Mouse (Mus musculus): ENCODE measurements around the gene Ptprj. TPM values are rescaled to one million over a fixed set of nuclear protein-coding genes. Genes with fewer than 3 reads are reported as not detected.
A peak's percentile ranks its signal among the peaks of the same experiment; 100 is the strongest.

Gene Ptprj
- total and polyA plus RNA-seq, 3 experiments: 6.9 to 8.9 (median 7.3) TPM

DNA sequence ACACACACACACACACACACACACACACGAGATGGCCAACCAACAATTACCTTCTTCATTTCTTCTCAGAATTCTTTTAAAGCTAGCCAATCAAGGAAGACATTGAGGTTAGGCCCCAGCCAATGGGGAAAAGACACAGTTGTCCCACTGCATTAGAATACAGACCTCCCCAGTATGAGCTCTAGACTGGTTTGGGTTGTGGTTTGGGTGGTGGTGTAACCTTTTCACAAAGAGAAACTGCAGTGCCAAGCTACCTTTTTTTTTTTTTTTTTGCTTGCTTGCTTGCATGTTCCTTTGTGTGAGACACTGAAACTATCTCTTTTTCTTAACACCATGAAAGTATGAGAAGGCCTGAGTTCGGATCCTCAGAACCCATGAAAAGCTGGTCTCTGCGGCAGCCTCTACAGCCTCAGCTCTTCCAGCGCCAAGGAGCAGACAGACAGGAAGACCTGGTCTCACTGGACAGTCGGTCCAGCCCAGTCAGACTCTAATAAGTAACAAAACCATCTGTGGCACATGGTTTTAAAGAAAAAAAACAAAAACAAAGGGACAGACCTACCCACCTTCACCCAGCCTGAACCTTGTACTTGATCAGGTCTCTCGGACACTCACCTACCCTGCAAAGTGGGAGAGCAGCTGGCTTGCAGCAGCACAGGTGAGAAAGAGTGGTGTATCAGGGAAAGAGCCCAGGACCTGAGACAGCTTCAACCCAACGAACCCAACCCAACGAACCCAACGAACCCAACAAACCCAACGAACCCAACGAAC is 92.8 kb downstream of the Ptprj start (continued):
- TF ChIP-seq JUN (IDR thresholded peaks at IDR 0.05; ENCODE audit: insufficient read depth, low read depth, low read length) (0 out of 2 replicates have a peak, but pooled peaks have one; percentile 3), CHD2 (IDR thresholded peaks at IDR 0.05; ENCODE audit: low read length) (peak; percentile 31; the same call in 1 of the 2 replicates), MAX (IDR thresholded peaks at IDR 0.05; ENCODE audit: low read length) (no peak; the same call in 1 of the 2 replicates)

DNA sequence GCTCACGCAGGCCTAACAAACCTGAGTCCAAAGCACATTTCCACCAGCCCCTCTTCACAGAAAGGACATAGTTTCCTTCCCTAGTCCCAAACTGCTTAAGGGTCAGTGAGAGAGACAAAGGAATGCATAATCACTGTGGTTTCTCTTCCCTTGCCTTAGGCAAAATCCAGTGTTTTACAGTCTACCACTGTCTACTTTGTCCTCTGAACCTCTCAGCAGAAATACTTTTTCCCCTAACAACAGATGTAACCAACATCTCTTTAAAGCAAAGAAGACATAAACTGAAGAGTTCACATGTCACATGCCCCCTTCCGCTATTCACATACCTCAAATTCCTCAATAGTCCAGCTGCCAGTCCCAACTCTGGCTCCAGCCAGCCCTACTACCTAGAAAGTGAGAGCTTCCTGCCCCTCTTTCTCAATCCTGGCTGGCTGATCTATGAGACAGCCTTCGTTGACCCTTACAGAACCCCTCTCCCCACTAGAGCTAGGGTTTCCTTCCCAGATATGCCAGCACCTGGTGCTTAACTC is 94.2 kb downstream of the Ptprj start:
- peaks cover 7 to 71% of the 10 kb centered on the region in 2 experiments for H3K4me1 ChIP-seq (ENCODE audit: control insufficient read depth in 1 of 2, insufficient read depth in 2 of 2)
- no peak overlapping the region for H3K4me2 ChIP-seq (ENCODE audit: insufficient read depth, low read depth, poor library complexity, severe bottlenecking)
- DNase-seq (ENCODE audit: extremely low read depth): no peak
- in situ Hi-C loops (cut with MboI; ENCODE audit: low pct_ligation_motif_present, low pct_unique_long_range_greater_than_20kb, low sequenced_read_pairs): no loop called here
- no peak for TF ChIP-seq NELFE (IDR thresholded peaks at IDR 0.05; ENCODE audit: low read depth, low read length)
- no peak for TF ChIP-seq USF1 (IDR thresholded peaks at IDR 0.05; ENCODE audit: low read depth, low read length)
- TF ChIP-seq MAFK (IDR thresholded peaks at IDR 0.05; ENCODE audit: insufficient replicate concordance, low read length): no peak
- TF ChIP-seq MAX (IDR thresholded peaks at IDR 0.05; ENCODE audit: low read length): no peak
- TF ChIP-seq POLR2AphosphoS2 (IDR thresholded peaks at IDR 0.05; ENCODE audit: low read depth, low read length): no peak
- no peak for TF ChIP-seq MEF2A (IDR thresholded peaks at IDR 0.05; ENCODE audit: borderline replicate concordance, low read depth, low read length)
- TF ChIP-seq ZMIZ1 (IDR thresholded peaks at IDR 0.05; ENCODE audit: low read depth, low read length): no peak
- no peak for TF ChIP-seq SMC3 (IDR thresholded peaks at IDR 0.05; ENCODE audit: low read depth, low read length)
- TF ChIP-seq ETS1 (conservative IDR thresholded peaks at IDR 0.05; ENCODE audit: low read depth, low read length): no peak
- no peak for TF ChIP-seq JUN (IDR thresholded peaks at IDR 0.05; ENCODE audit: insufficient read depth, low read depth, low read length)
- no peak for TF ChIP-seq MXI1 (IDR thresholded peaks at IDR 0.05; ENCODE audit: low read depth, low read length)
- H3K79me2 ChIP-seq (replicated peaks; ENCODE audit: control insufficient read depth, extremely low read depth, insufficient read depth, poor library complexity, severe bottlenecking): peaks cover 5% of the 10 kb centered on the region
- H3K9me3 ChIP-seq (replicated peaks; ENCODE audit: low read length): no peaks in the 10 kb centered on the region
- no peak overlapping the region for H3K9ac ChIP-seq (ENCODE audit: insufficient read depth, low read depth)
- H3K27ac ChIP-seq (ENCODE audit: insufficient read depth, low read depth): no peak overlapping the region
- H3K27me3 ChIP-seq (replicated peaks): no peaks in the 10 kb centered on the region
- peaks cover 0 to 2% of the 10 kb centered on the region in 2 experiments for H3K36me3 ChIP-seq (replicated peaks in 1 of 2; ENCODE audit: control insufficient read depth in 1 of 2, insufficient read depth in 1 of 2, low read length in 1 of 2)
- no peak overlapping the region for H3K4me3 ChIP-seq (replicated peaks in 1 of 3; ENCODE audit: low read depth in 2 of 3, low read length in 2 of 3, poor library complexity in 1 of 3)
- dilution Hi-C loops (cut with MboI; ENCODE audit: extremely low pct_ligation_motif_present, extremely low pct_unique_long_range_greater_than_20kb, low sequenced_read_pairs): no loop called here

DNA sequence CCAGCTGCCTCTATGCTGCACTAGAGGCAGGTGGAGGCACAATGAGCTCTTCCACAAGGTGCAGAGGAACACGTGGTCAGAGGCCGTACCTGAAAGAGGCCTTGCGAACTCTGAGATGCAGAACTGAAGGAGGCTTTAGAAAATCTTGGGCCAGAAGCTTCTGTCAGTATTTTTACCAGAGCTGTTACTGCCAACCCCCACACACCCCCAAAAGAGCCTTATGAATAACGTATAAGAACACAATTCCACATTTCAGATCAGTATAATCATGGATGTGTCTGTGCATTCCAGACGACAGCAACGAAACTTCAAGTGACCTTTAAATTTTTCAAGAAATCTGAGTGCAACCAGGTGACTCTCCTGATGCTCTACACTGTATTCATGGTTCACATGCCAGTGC is 98.9 kb downstream of the Ptprj start:
- Histone ChIP-seq H3K79me2 (replicated peaks; ENCODE audit: control insufficient read depth, extremely low read depth, insufficient read depth, poor library complexity, severe bottlenecking) (peaks cover 5% of the 10 kb centered on the region; the same call in 1 of the 2 replicates), H3K4me2 (ENCODE audit: insufficient read depth, low read depth, poor library complexity, severe bottlenecking) (no peak overlapping the region), H3K27ac (ENCODE audit: insufficient read depth, low read depth) (no peak overlapping the region), H3K27me3 (replicated peaks) (no peaks in the 10 kb centered on the region), H3K4me1 (ENCODE audit: control insufficient read depth in 1 of 2, insufficient read depth in 2 of 2) (peaks cover 13 to 67% of the 10 kb centered on the region in 2 experiments), H3K9me3 (replicated peaks; ENCODE audit: low read length) (no peaks in the 10 kb centered on the region), H3K9ac (ENCODE audit: insufficient read depth, low read depth) (no peak overlapping the region), H3K4me3 (replicated peaks in 1 of 3; ENCODE audit: low read depth in 2 of 3, low read length in 2 of 3, poor library complexity in 1 of 3) (no peak overlapping the region), H3K36me3 (replicated peaks in 1 of 2; ENCODE audit: control insufficient read depth in 1 of 2, insufficient read depth in 1 of 2, low read length in 1 of 2) (peaks cover 0 to 2% of the 10 kb centered on the region in 2 experiments)
- TF ChIP-seq SIN3A (IDR thresholded peaks at IDR 0.05; ENCODE audit: low read length) (no peak), ETS1 (conservative IDR thresholded peaks at IDR 0.05; ENCODE audit: low read depth, low read length) (no peak), POLR2AphosphoS2 (IDR thresholded peaks at IDR 0.05; ENCODE audit: low read depth, low read length) (no peak), RCOR1 (conservative IDR thresholded peaks at IDR 0.05; ENCODE audit: low read depth, low read length) (no peak), JUND (conservative IDR thresholded peaks at IDR 0.05; ENCODE audit: low read depth, low read length) (no peak), MAFK (IDR thresholded peaks at IDR 0.05; ENCODE audit: insufficient replicate concordance, low read length) (no peak), ZNF384 (IDR thresholded peaks at IDR 0.05; ENCODE audit: low read depth, low read length) (no peak), MAX (IDR thresholded peaks at IDR 0.05; ENCODE audit: low read length) (no peak), JUN (IDR thresholded peaks at IDR 0.05; ENCODE audit: insufficient read depth, low read depth, low read length) (no peak), MEF2A (IDR thresholded peaks at IDR 0.05; ENCODE audit: borderline replicate concordance, low read depth, low read length) (no peak), CTCF (conservative IDR thresholded peaks at IDR 0.05 in 1 of 2, IDR thresholded peaks at IDR 0.05 in 1 of 2; ENCODE audit: low read depth in 2 of 2, low read length in 2 of 2) (no peak), USF2 (conservative IDR thresholded peaks at IDR 0.05; ENCODE audit: low read depth, low read length) (no peak), ELF1 (IDR thresholded peaks at IDR 0.05; ENCODE audit: low read depth, low read length) (no peak), POLR2A (IDR thresholded peaks at IDR 0.05; ENCODE audit: low read depth, low read length) (no peak), TBP (conservative IDR thresholded peaks at IDR 0.05; ENCODE audit: low read depth, low read length) (no peak), BHLHE40 (IDR thresholded peaks at IDR 0.05; ENCODE audit: low read depth, low read length) (no peak), USF1 (IDR thresholded peaks at IDR 0.05; ENCODE audit: low read depth, low read length) (no peak), CHD2 (IDR thresholded peaks at IDR 0.05; ENCODE audit: low read length) (no peak), ZMIZ1 (IDR thresholded peaks at IDR 0.05; ENCODE audit: low read depth, low read length) (no peak)
- no peak for DNase-seq (ENCODE audit: extremely low read depth)
- dilution Hi-C loops (cut with MboI; ENCODE audit: extremely low pct_ligation_motif_present, extremely low pct_unique_long_range_greater_than_20kb, low sequenced_read_pairs): no loop called here
- in situ Hi-C loops (cut with MboI; ENCODE audit: low pct_ligation_motif_present, low pct_unique_long_range_greater_than_20kb, low sequenced_read_pairs): no loop called here

Data from CH12.LX (cell line).